Mouse (Mus musculus) B cell, adult 2 months (primary cell): ENCODE measurements around the gene Pdia3.
"Not testable (repeated sequence)": the region's sequence is repeated elsewhere in the genome, so short reads cannot be mapped to it uniquely, and the experiment has no call there.

ENCODE experiments used
- DNase-seq, 2 experiments: peaks; one replicate each; pipeline ENCODE4 v3.0.0; 2022

Gene Pdia3

GRCm38 (mm10) chr2:121413387-121414042, at the start of gene Pdia3, which contains the start of gene Catsper2:
Pdia3 (plus strand) TSS chr2:121413775.
Catsper2 (minus strand) TSS chr2:121413792.
- DNase-seq = peak; percentile 92 to 93

- DNase-seq = no peak
Measured at GRCm38 (mm10) chr2:121368831-121369230, 44.7 kb upstream of the Pdia3 start.

DNA sequence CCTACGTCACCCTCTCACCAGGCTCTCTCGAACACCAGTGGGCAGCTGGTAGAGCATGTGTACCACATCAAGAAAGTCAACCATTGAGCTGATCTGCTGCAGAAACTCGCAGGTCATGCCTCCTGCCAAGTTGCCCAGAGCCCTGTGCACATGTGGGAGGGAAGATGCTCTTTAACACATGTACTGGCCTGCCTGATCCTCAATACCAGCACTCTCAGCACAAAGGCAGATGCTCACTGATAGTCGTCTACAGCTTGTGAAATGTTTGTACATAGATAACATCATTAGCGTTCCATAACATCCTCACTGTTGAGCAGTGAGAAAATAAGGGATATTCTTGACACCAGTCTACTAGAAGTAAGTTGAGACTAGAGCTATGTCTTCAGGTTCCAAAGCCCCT, 42.7 kb upstream of the Pdia3 start:
- DNase-seq = no peak

DNA sequence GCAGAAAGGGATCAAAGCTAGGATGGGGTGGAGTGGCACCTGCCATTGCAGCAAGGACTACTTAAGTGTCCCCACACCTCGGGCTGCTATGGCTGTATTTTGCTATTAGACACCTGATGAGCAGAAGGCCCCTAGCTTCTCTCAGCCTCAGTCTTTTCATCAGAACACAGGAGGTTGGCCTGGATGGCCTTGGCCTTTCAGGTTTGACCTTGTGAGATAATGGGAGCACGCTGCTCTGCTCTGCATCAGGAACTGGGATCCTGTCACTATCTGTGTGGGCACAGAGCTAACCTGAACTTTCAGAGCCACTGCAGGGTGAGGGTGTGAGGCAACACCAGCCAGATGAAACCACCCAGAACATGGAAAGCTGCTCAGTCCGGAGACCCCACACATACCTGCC, 41.3 kb upstream of the Pdia3 start:
- DNase-seq = no peak

GRCm38 (mm10) chr2:121374766-121375165, 38.8 kb upstream of the Pdia3 start:
- DNase-seq = no peak

DNA sequence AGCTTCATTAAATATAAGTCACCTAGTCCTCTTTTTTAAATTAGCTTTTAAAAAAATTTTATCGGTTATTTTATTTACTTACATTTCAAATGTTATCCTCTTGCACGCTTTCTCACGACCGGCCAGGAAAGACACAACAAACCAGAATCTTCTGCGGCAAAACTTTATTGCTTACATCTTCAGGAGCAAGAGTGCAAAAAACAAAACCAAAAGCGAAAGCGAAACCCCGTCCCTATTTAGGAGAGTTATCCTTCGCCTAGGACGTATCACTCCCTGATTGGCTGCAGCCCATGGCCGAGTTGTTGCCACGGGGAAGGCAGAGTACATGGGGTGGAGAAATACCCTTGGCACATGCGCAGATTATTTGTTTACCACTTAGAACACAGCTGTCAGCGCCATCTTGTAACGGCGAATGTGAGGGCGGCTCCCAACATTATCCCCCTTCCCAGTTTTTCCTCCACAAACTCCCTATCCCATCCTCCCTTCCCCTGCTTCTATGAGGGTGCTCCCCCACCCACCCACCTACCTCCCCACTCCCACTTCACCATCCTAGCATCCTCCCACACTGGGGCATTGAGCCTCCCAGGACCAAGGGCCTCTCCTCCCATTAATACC, 26.5 kb upstream of the Pdia3 start, which contains the start of gene Strc:
Gene Strc (minus strand): TSS at position 208 of the 615 bp plus-strand sequence.
- DNase-seq = not testable (repeated sequence)

DNA sequence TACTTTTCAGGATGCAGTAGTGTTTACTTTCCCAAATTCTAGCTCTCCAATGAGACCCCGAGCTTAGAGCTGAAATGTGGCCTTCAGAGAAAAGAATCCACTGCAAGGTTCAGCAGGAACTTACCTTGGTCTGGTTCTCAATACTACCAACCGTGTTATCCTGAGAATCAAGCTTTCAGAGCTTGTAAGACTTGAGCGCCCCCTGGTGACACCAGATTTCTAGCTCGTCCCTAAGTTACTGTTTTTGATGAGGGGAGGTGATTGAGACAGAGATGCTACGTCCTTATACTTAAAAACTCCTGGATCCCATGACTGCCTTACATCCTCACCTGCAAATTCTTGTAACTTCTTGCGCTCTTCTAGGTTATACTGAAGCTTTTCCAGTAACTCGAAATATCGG, 17.0 kb upstream of the Pdia3 start:
- DNase-seq = peak; percentile 83 to 85

DNA sequence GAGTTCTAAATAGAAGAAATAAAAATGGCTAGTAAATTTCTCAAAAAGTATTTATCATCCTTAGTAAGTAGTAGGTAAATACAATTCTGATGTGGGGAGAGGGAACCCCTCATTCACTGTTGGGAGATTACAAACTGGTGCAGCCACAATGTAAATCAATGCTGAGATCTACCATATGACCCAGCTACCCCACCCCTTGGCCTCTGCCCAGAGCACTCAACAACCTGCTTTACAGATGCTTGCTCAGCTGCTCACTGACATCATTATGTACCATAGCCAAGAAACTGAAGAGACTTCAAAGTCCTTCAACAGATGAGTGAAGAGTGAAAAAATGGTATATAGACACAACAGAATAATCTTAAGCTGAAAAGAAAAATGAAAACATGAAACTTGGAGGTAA, 10.3 kb upstream of the Pdia3 start:
- no peak for DNase-seq

DNA sequence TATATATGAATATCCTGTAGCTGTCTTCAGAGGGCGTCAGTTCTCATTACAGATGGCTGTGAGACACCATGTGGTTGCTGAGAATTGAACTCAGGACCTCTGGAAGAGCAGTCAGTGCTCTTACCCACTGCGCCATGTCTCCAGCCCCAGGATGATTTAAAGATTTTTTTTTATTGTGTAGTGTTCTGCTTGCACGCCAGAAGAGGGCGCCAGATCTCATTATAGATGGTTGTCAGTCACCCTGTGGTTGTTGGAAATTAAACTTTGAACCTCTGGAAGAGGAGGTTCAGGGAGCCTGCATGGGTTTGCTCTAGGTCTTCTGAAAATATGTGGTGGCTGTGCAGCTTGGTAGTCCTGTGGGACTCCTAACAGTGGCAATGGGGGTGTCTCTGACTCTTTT, 5.4 kb upstream of the Pdia3 start:
- peak; percentile 75 for DNase-seq

DNA sequence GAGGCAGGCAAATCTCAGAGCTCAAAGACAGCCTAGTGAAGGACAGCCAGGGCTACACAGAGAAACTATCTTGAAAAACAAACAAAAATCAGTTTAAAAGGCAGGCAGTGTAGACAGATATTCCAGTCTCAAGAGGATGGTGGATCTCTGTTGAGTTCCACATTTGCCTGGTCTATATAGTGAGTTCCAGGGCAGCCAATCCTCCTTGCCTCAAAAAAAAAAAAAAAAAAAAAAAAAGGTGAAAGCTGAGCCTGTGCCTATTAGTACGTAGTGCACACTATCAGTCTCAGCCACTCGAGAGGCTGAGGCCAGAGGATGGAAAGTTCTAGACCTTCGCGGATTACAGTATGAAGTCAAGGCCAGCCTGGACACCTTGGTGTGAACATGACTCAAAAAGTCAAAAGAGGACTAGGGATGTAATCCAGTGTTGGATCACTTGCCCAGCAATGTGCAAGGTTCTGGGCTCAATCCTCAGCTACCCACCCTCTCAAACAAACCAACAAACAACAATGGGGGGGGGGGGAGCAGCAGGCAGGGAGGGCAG, 660 bp upstream of the Pdia3 start:
- DNase-seq = no peak

DNA sequence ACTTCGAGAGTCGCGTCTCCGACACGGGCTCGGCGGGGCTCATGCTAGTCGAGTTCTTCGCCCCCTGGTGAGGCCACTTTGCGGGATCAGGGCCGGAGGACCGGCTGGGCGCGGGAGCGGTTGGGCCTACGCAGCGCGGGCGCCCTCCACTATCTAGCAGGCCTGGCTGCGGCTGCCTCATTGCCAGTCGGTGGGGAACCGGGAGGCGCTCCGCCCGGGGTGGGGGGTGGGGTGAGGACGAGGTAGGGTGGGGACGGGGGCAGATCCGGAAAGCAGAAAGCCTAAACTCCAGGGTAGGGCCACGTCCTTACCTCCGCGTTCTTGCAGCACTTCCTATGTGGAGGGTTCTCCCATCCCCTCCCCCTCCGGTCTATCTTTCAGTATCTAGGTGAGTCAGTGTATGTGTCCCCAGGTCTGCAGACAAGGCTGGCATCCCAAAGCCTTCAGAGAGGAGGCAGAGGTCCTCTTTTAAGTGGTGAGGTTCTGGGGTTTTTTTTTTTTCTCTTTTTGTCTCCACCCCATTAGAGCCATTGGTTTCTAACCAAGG, 637 bp downstream of the Pdia3 start:
- DNase-seq = peak; percentile 56 to 68

- DNase-seq = no peak
Measured at GRCm38 (mm10) chr2:121415103-121415502, 1.5 kb downstream of the Pdia3 start.

GRCm38 (mm10) chr2:121415591-121415990, 2.0 kb downstream of the Pdia3 start:
- DNase-seq = no peak

DNA sequence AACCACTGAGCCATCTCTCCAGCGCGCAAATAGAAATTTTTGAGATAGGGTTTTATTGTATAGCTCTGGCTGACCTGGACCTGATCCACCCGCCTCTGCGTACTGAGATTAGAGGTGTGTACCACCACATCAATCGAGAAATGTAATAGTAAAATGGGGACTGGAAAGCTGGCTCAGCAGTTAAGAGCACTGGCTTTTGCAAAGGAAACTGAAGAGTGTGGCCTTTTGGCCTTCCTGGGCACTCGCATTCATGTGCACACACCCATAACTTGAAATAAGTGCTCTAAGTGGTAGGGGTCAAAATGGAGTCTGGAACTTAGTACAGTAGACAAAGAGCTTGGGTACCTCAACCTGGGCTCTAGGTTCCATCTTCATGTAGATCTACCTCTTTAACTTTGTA, 2.8 kb downstream of the Pdia3 start:
- DNase-seq = no peak

DNA sequence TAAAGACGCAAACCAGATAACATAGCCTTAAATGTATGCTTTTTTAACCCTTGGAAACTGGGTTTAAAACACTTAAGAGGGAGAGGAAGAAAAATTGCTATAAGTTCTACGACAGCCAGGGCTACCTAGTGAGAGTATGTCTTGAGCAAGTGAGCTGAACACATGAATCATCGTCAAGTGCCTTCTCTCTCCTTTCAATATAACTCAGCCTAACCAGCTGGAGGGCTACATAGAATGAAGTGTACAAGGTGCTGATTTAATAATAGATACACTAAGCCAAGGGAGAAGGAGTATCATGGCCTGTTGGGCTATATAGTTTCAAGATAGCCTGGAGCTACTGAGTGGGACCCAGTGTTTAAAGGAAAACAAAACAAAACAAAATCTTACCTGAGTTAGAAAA, 4.9 kb downstream of the Pdia3 start:
- no peak for DNase-seq

DNA sequence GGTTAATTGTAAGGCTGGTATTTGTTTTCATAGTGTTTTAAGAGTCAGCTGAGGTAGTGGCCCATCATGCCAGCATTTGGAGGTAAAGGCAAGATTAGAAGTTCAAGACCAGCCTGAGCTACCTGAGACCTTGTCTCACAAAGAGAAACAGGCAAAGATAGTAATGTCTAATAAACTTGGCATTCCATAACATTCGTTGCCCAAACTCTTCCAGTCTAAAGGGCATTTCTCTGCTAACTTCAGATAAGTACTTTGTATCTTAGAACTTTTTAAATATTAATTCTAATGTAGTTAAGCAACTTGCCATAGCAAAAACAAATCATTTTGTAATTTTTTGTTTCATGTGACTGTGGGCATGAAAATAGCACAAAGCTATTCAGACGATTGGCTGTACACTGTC, 9.6 kb downstream of the Pdia3 start:
- DNase-seq = no peak

DNA sequence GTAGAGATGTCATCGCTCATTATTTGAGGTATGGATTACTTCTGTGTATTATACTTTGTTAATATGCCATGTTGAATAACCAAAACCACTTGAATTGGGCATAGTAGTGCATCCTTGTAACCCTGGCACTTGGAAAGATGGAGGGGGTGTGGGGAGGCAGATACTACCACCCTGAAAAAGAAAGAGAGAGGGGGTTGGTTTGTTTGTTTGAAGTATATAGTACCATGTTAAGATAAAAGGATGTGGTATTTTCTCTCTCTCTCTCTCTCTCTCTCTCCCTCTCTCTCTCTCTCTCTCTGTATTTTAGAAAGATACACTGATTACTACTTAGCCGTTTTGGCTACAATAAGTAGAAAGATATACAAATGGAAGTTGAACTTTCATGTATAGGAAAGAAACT, 12.3 kb downstream of the Pdia3 start:
- DNase-seq = no peak

DNA sequence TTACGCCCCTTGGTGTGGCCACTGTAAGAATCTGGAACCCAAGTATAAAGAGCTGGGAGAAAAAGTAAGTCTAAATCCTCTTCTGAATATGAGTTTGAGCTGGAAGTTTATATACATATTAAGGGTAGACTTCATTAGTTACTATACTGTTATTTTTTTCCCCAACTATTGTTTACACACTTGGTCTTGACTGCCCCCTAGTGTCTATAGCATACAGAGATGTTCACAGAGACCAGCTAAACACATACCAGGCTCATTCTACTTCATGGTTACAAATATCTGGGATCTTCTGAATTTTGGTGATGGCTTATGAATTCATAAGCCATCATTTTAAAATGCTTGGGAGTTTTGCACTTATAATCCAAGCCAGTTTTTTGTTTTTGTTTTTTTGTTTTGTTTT, 21.3 kb downstream of the Pdia3 start:
- peak; percentile 29 to 44 for DNase-seq

GRCm38 (mm10) chr2:121439746-121440145, 26.2 kb downstream of the Pdia3 start:
- DNase-seq = no peak

GRCm38 (mm10) chr2:121440834-121441605, 27.4 kb downstream of the Pdia3 start:
- DNase-seq = no peak

DNA sequence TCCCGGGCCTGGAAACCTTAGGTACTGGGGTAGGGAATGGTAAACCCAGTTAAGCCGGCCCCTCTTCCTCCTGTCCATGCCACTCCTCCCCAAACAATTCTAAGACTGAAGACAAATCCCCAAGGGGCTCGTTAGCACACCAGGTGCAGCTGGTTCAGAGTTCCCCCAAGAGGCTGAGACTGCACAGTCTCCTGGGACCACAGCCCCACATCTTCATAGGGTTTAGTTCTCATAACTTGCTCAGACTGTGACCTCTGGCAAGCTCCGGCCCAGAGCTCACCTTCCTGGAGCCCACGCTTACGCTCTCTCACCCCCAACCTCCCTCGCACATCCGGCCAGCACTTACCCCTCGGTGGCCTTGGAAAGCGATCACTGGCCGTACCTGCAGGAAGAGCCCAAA, 28.2 kb downstream of the Pdia3 start:
- peak; percentile 77 to 80 for DNase-seq

DNA sequence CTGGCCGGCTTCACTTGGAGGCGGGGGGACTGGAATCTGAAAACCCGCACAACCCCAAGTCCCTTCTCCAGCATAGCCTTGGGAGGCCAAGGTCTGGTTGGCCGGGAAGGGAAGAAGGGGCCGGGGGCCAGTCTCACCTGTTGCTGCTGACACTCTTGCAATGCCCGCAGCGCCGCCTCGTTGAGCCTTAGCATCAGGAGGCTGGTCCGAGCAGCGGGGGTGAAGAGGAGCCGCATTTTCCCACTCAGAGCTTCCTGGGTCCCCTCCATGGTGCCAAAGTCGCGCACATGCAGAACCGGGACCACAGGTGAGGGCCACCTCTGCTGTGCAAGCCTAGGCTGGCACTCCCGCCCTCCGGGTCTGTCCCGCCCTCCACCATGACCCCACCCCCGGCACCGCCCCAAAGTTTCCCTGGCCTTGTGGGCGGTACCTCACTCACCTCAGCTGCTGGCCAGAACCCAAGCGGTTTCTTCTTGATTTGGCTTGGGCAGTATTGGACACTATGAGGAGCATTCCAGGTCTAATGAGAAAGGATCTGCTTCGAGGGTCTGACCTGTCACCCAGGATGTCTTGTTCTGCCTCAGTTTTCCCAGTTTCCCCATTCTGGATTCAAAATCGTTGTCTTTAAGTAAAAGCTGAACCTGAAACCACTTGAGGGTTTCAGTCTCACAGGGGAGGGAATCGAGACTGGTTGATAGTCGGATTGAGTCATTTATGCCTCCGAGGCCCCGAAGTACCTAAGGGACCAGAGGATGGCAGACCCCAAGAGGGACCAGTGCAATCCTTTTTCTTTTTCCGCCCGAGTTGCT, 28.9 kb downstream of the Pdia3 start:
- DNase-seq = peak; percentile 88

GRCm38 (mm10) chr2:121443068-121443349, 29.4 kb downstream of the Pdia3 start:
- DNase-seq = no peak
